Mouse (Mus musculus) cerebellum, adult (tissue): ENCODE measurements around the gene Wsb2.
"Not testable (repeated sequence)": the region's sequence is repeated elsewhere in the genome, so short reads cannot be mapped to it uniquely, and the experiment has no call there.

Experiments used
- ATAC-seq: cut with Nextera tagmentation; 2 replicates; pipeline ENCODE4 v1.9.2; 2017; ENCODE audit warnings: mild to moderate bottlenecking, moderate library complexity, mixed read lengths; ENCODE audit not compliant: insufficient number of reproducible peaks, low FRiP score, low TSS enrichment

The Wsb2 gene

DNA sequence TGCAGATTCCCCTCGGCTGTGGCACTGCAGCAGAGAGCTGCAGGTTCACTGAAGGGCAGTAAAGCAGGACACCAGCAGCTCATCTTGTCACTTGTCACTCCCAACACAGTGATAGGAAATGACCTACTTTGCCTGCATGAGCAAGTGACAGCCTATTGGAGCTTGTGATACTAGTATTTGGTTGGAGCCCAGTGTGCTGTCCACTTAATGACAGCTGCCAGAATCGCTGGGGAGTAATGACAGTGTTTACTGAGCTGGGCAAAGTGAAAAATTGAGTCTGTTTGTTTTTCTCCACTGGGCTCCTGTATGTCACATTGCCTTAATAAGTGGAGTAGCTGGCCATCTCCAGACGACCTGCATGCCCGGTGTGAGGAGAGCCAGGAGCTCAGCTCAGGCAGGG lies 23.1 kb downstream of the Wsb2 start:
- ATAC-seq: no peak

GRCm38 (mm10) chr5:117381785-117382184 lies 24.7 kb downstream of the Wsb2 start:
- ATAC-seq: no peak

DNA sequence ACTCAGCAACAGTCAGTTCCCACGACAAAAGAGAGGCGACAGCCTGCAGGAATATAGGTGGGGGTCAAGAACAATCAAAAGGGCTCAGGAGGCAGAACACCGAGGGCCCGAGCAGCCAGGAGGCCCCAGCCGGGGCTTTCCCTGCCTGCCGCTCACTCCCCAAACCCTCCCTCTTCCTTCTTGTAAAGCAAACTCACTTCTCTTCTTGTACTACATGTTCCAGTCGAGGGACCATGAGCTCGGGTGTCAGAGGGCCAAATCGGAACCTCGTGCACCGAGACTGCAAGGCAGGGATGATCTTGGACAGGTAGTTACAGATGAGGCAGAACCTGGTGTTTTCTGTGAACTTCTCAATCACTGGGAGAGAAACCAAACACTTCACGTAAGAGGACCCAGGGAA lies 26.1 kb downstream of the Wsb2 start:
- no peak for ATAC-seq

DNA sequence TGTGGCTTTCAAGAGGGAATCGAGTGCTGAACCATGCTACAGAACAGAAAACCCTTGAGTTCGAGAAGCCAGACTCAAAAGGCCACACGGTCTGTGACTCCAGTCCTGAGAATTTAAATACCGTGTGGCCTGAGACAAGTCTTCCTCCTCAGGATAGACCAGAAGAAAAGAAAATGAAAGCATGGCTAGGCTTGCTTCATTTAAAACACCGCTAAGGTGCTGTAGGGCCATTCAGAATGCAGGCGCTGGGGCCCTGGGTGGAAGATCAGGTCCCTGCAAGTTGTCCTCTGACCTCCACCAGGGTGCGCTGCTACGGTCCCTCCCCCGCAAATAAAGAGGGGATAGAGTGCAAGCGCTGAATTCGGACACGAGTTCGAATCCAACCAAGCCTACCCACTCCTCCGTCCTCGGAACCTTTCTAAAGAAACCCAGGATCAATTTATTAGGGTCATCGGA lies 31.2 kb downstream of the Wsb2 start:
- ATAC-seq: 0 out of 2 replicates have a peak, but pooled peaks have one; percentile 50

- peak; percentile 96 for ATAC-seq
These were observed 31.8 kb downstream of the Wsb2 start, which contains the start of gene Rfc5 for GRCm38 (mm10) chr5:117388877-117389276. Rfc5 (minus strand) TSS chr5:117389047.

DNA sequence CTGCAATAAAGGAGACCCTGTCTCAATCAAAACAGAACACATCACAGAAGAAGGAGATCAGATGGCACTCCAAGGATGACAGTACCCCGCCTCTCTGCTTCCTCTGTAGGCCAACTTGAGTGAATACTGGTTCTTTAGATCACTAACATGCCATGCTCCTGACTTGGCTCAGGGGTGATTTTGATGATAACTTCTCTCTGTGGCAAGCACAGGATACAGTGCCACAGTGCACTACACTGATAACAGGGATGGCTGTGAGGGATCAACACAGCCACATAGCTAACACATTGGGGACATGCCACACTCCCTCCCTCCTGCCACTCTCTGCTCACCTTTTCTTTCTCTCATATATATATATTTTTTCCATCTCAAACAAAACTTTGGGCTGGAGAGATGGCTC lies 33.8 kb downstream of the Wsb2 start:
- no peak for ATAC-seq

- no peak for ATAC-seq
These were observed 38.7 kb downstream of the Wsb2 start for GRCm38 (mm10) chr5:117395834-117396233.

DNA sequence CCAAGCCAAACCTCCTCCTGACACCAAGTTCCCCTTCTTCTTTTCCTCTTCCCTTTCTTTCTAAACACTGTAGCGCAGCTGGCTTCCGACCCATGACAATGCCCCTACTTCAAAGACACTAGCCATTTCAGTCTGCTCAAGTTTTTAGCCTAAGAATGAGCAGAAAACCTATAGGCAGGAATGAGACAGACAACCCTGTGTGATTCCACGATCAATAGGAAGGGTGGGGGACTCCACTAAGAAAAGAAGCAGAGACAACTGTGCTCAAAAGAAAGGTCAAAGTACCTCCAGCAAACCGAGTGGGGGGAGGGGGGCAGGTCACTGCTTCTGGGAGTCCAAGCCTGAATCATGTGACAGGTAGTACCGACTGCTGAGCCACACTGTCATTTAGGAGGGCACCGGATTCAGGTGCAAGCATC lies 39.5 kb downstream of the Wsb2 start:
- ATAC-seq: no peak

- no peak for ATAC-seq
These were observed 40.3 kb downstream of the Wsb2 start for GRCm38 (mm10) chr5:117397371-117397770.

- no peak for ATAC-seq
These were observed 41.0 kb downstream of the Wsb2 start for GRCm38 (mm10) chr5:117398007-117398550.

DNA sequence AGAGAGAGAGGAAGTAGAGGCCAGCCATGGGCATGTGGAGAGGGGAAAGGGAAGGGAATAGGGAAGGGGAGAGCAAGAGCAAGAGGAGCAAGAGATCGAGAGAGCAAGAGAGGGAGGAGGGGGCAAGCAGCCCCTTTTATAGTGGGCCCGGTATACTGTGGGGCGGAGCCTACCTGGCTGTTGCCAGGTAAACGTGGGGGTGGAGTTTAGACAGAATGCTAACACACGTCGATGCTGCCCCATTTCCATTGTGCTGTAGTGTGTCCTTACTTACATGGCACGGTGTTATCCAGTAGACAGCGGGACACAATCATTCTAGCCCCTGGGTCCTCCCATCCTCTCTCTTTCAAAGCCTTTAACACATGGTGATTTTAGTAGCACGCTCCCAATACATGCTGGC lies 42.2 kb downstream of the Wsb2 start:
- no peak for ATAC-seq

DNA sequence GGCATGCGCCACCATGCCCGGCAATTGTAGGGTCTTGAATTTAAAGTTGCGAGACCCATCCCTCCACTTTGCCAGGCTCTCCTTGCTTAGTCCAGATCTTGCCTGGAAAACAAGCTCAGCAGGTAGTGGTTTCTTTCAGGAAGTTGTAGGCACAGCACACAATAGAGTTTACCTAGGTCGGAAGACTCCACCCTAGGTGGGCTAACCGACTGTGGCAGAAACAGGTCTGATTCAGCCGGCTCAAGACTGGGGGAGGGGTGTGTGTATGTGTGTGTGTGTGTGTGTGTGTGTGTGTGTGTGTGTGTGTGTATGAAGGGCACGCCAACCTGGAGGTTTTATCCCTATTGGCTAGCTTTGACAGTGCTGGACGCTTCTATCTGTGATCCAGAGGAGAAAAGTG lies 46.5 kb downstream of the Wsb2 start:
- ATAC-seq: no peak

DNA sequence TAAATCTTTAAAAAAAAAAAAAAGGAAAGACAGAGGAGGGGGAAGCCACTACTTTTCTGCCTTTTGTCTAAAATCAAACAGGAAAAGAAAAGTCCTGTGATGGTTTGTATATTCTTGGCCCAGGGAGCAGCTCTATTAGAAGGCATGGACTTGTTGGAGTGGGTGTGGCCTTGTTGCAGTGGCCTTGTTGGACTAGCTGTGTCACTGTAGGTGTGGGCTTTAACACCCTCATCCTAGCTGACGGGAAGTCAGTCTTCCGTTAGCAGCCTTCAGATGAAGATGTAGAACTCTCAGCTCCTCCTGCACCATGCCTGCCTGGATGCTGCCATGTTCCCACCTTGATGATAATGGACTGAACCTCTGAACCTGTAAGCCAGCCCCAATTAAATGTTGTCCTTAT lies 47.6 kb downstream of the Wsb2 start:
- ATAC-seq: not testable (repeated sequence)

DNA sequence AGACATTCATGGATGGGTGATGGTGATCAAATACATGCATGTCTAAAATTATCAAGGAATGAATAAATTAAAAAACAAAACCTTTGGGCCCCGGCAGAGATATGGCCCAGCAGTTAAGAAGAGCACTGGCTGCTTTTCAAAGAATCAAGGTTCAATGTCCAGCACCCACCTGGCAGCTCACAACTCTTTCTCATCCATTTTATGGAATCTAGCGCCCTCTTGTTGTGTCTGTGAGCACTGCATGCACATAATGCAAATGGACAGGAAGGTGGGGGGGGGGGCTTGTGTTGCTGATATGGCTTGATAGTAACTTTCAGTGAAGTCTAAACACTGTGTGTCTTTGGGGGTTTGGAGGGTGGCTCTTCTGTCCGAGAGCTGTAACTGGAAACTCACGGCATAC lies 51.1 kb downstream of the Wsb2 start:
- ATAC-seq: no peak

GRCm38 (mm10) chr5:117409369-117409768 lies 52.3 kb downstream of the Wsb2 start:
- no peak for ATAC-seq

DNA sequence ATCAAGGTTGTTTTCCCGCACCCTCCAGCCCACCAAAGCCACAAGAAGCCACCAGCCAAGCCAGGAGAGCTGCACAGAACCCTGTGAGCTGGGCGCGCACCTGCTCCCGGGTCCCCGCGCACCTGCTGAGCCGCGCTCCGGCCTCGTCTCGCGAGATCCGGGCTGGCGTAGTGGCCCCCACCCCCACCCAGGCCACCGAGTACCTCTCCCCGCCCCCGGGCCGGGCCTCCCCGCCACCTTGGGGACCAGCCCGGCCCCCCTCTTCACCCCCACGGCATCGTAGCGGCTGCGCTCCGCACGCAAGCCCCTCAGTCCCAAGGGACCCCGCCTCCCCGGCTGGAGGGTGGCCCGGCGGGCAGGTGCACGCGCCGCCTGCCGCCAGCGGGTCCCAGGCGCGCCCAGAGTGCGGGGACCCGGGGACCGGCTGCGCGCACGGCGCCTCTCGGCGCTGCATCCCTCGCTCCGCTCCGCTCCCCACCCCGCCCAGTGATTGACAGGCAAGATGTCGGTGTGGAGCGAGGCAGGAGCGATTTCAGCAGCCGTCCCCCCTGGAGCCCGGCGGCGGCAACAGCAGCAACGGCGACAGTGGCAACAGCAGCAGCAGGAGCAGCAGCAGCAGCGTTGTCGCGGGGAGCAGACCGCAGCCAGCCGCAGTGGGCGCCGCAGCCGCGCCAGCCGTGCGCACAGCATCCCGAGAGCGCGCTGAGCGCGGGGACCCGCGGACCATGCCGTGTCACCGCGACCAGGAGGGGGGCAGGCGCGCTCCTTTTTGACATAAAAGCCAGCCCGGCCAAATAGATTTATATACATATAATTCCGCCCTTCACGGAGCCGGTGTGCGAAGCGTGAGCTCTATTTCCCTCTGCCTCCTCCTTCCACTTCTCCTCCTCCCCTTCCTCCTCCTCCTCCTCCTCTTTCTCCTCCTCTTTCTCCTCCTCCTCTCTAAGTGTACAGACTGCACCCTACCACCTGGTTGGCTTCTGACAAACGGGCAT lies 56.7 kb downstream of the Wsb2 start, which contains the start of gene Ksr2:
Ksr2 (plus strand) TSS at position 494 of the 995 bp plus-strand sequence.
- peak; percentile 84 for ATAC-seq

- no peak for ATAC-seq
These were observed 57.5 kb downstream of the Wsb2 start for GRCm38 (mm10) chr5:117414611-117415010.

DNA sequence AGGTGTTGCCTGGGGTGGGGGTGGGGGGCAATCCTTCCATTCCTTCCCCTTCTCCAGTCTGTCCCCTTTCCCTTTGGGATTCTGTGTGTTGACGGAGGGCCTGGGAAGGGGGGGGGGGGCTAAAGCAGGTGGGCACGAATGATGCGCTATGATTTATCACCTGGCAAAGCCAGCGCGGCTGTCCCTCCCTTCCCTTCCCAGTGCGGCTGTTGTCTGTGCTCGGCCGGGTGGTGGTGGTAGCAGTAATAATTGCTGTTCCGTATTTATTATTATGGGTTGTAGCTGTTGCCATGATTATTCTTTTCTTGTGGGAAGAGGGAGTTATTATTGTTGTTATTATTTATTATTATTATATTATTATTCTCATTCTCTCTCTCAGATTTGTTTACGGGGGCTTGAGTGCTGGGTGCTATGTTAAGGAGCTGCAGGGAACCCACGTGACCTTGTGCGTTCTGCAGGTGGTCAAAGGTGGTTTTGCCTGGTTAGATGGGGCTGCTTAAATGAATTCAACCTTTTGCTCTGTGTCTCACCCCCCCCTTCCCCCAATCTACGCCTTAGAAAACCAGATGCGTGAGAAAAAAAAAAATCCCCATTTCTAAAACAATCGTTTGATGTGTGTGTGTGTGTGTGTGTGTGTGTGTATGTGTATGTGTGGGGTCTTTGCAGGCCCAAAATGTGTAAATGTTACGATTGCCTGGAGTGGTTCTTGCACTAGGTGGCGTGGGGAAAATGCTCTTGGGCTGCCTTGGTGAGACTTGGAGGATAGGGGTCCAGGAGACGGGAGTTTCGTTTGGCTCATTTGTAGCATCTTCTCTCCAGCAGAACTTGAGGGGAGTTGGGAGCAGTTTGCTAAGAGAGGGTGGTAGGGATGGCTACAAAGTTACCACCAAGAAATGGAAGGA lies 58.2 kb downstream of the Wsb2 start:
- no peak for ATAC-seq

- no peak for ATAC-seq
These were observed 60.3 kb downstream of the Wsb2 start for GRCm38 (mm10) chr5:117417442-117417841.
